ENCODE assay signal across 21 mouse cellular contexts in the genomic region with DNA sequence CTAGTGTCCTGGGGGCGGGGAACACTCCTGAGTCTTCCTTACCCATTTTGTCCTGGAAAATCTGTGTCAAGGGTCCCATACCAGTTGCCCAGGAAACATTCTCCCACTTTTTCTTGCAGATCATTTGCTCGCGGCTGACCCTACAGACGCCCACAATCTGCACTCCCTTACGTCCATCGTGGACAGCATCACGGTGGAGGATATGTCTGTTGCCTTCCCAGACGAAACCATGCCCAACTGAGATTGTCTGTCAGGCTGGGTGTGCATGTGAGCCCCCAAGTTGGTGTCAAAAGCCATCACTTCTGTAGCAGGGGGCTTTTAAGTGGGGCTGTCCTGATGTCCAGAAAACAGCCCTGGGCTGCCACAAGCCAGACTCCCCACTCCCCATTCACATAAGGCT. TPM values are rescaled to one million over a fixed set of nuclear protein-coding genes. Genes with fewer than 3 reads are reported as not detected.
DNase-seq lines count a peak whose midpoint lies in the region; ATAC-seq and TF ChIP-seq lines count a peak whose summit lies in the region.
"Had no signal": no experiment of that assay in that cellular context is flagged by ENCODE, and none has a peak within 500 bp of the region (broad histone marks: within the 10 kb centered on the region; RNA-seq: fewer than 3 reads in every experiment).

No protein-coding gene starts in this region.

- no peak overlapping the region for H3K4me3 ChIP-seq in heart, adult 2 months
- no peak overlapping the region for H3K4me3 ChIP-seq in neural tube, embryonic 11.5 days (ENCODE audit: low read depth, low read length)
- H3K4me3 ChIP-seq in neural tube, embryonic 15.5 days (replicated peaks): no peak overlapping the region
- H3K4me3 ChIP-seq in limb, embryonic 13.5 days: peak overlapping the region; percentile 23
- H3K4me3 ChIP-seq: embryonic facial prominence, embryonic 12.5 days; forebrain, embryonic 13.5 days; heart, embryonic 12.5 days; hindbrain, embryonic 12.5 days had no signal

- H3K9me3 ChIP-seq in neural tube, embryonic 11.5 days (ENCODE audit: control insufficient read depth, low read length): no peaks in the 10 kb centered on the region
- no peaks in the 10 kb centered on the region for H3K9me3 ChIP-seq in neural tube, embryonic 15.5 days (replicated peaks)
- H3K9me3 ChIP-seq in limb, embryonic 13.5 days: no peaks in the 10 kb centered on the region
- H3K9me3 ChIP-seq: embryonic facial prominence, embryonic 12.5 days; hindbrain, embryonic 12.5 days had no signal

- no peaks in the 10 kb centered on the region for H3K27me3 ChIP-seq in heart, adult 2 months (ENCODE audit: control insufficient read depth, insufficient read depth, low read length)
- H3K27me3 ChIP-seq in neural tube, embryonic 11.5 days (ENCODE audit: control insufficient read depth, insufficient read depth, low read length): no peaks in the 10 kb centered on the region
- H3K27me3 ChIP-seq in neural tube, embryonic 15.5 days (replicated peaks): no peaks in the 10 kb centered on the region
- H3K27me3 ChIP-seq in limb, embryonic 13.5 days: no peaks in the 10 kb centered on the region
- H3K27me3 ChIP-seq: CH12.LX; forebrain, embryonic 13.5 days; heart, embryonic 12.5 days; hindbrain, embryonic 12.5 days; Patski had no signal

- 83% methylated on average over 8 of the region's 8 CpGs for WGBS in heart, adult 2 months
- 79% methylated on average over 8 of the region's 8 CpGs for WGBS in neural tube, embryonic 11.5 days
- 79% methylated on average over 8 of the region's 8 CpGs for WGBS in neural tube, embryonic 15.5 days
- WGBS in limb, embryonic 13.5 days: 78% methylated on average over 8 of the region's 8 CpGs

- TF ChIP-seq EP300 in heart, adult 2 months (IDR thresholded peaks at IDR 0.05; ENCODE audit: insufficient read depth, low read depth, low read length): no peak

- no peak for ATAC-seq in neural tube, embryonic 11.5 days (ENCODE audit: insufficient read depth, low FRiP score, low TSS enrichment)
- no peak for ATAC-seq in neural tube, embryonic 15.5 days (ENCODE audit: low FRiP score)
- ATAC-seq in limb, embryonic 13.5 days (ENCODE audit: low FRiP score, low read depth): no peak
- ATAC-seq: activated CD4-positive, CD25-positive, alpha-beta regulatory T cell, adult 4 months; forebrain, embryonic 13.5 days; Patski had no signal

- no peak overlapping the region for H3K9ac ChIP-seq in heart, adult 2 months (ENCODE audit: low read depth, low read length)
- no peak overlapping the region for H3K9ac ChIP-seq in neural tube, embryonic 11.5 days (ENCODE audit: low read length)
- H3K9ac ChIP-seq in neural tube, embryonic 15.5 days (replicated peaks): no peak overlapping the region
- peak overlapping the region; percentile 25; the same call in 1 of the 2 replicates for H3K9ac ChIP-seq in limb, embryonic 13.5 days
- H3K9ac ChIP-seq: embryonic facial prominence, embryonic 12.5 days; forebrain, embryonic 13.5 days; heart, embryonic 12.5 days; hindbrain, embryonic 12.5 days had no signal

- H3K27ac ChIP-seq in heart, adult 2 months: peak overlapping the region; percentile 38
- 0 out of 2 replicates have a peak overlapping the region, but pooled peaks have one; percentile 3 for H3K27ac ChIP-seq in neural tube, embryonic 11.5 days (ENCODE audit: low read depth, low read length)
- no peak overlapping the region for H3K27ac ChIP-seq in neural tube, embryonic 15.5 days (replicated peaks)
- H3K27ac ChIP-seq in limb, embryonic 13.5 days: peak overlapping the region; percentile 33; the same call in 1 of the 2 replicates
- H3K27ac ChIP-seq: embryonic facial prominence, embryonic 12.5 days; forebrain, embryonic 13.5 days; hindbrain, embryonic 12.5 days had no signal

- DNase-seq in heart, adult 2 months: no peak
- DNase-seq in heart, postnatal 4 days: no peak
- no peak for DNase-seq in neural tube, embryonic 11.5 days (ENCODE audit: low spot score)
- no peak for DNase-seq in kidney, postnatal 4 days
- no peak for DNase-seq in frontal cortex, postnatal 36 days (ENCODE audit: low spot score in 2 of 2)

- no peaks in the 10 kb centered on the region for H3K36me3 ChIP-seq in heart, adult 2 months (ENCODE audit: control insufficient read depth, insufficient read depth, low read length)
- no peaks in the 10 kb centered on the region for H3K36me3 ChIP-seq in neural tube, embryonic 11.5 days (ENCODE audit: control insufficient read depth, insufficient read depth, low read length)
- no peaks in the 10 kb centered on the region for H3K36me3 ChIP-seq in neural tube, embryonic 15.5 days
- H3K36me3 ChIP-seq in limb, embryonic 13.5 days: no peaks in the 10 kb centered on the region
- H3K36me3 ChIP-seq: embryonic facial prominence, embryonic 12.5 days; hindbrain, embryonic 12.5 days had no signal

- no peak overlapping the region for H3K4me2 ChIP-seq in neural tube, embryonic 11.5 days (ENCODE audit: low read depth)
- no peak overlapping the region for H3K4me2 ChIP-seq in neural tube, embryonic 15.5 days
- 0 out of 2 replicates have a peak overlapping the region, but pooled peaks have one; percentile 23 for H3K4me2 ChIP-seq in limb, embryonic 13.5 days (replicated peaks)
- H3K4me2 ChIP-seq: embryonic facial prominence, embryonic 12.5 days; forebrain, embryonic 13.5 days; heart, embryonic 12.5 days; hindbrain, embryonic 12.5 days had no signal

- peaks cover 2% of the 10 kb centered on the region; the same call in 1 of the 2 replicates for H3K4me1 ChIP-seq in heart, adult 2 months (ENCODE audit: control insufficient read depth, insufficient read depth, low read length)
- H3K4me1 ChIP-seq in neural tube, embryonic 11.5 days (ENCODE audit: control insufficient read depth, insufficient read depth, low read length): peaks cover 5% of the 10 kb centered on the region; the same call in 1 of the 2 replicates
- H3K4me1 ChIP-seq in neural tube, embryonic 15.5 days: peaks cover 16% of the 10 kb centered on the region
- peaks cover 31% of the 10 kb centered on the region for H3K4me1 ChIP-seq in limb, embryonic 13.5 days

- no peaks in the 10 kb centered on the region for H3K79me2 ChIP-seq in heart, adult 2 months (replicated peaks; ENCODE audit: control insufficient read depth, insufficient read depth, low read length)

- no peak for TF ChIP-seq CTCF in heart, adult 2 months (IDR thresholded peaks at IDR 0.05)

- intact Hi-C loops in heart, adult 2 months (cut with DNase I): no loop called here

- TF ChIP-seq POLR2A in heart, adult 2 months (IDR thresholded peaks at IDR 0.05; ENCODE audit: insufficient read depth, low read depth, low read length): no peak

RNA-seq across cellular contexts. Expression of gene Myog, which starts 1.8 kb away (rescaled TPM):
- total RNA-seq in heart, adult 2 months (2021): not detected
- polyA plus RNA-seq in heart, adult 2 months (2012; rRNA removed): not detected in 2 replicates
- under 1 TPM; 0.48 to 0.52 TPM for total RNA-seq in heart, postnatal 4 days (2021)
- polyA plus RNA-seq in neural tube, embryonic 11.5 days (2014; fragmentation: Nextera tagmentation; extraction: Ambion mirVana): 48.2 and 60.2 TPM in 2 replicates
- 7.1 and 9.9 TPM in 2 replicates for polyA plus RNA-seq in neural tube, embryonic 15.5 days (2015; fragmentation: Nextera tagmentation; extraction: Ambion mirVana)
- 171 and 190 TPM in 2 replicates for polyA plus RNA-seq in limb, embryonic 13.5 days (2015; fragmentation: Nextera tagmentation; extraction: Ambion mirVana)
- total RNA-seq: adrenal gland, adult 18-20 months; adrenal gland, postnatal 14 days; CH12.LX; heart, adult 8-10 months; heart, postnatal 25 days had no signal
- polyA plus RNA-seq: activated CD4-positive, CD25-positive, alpha-beta regulatory T cell, adult 4 months; forebrain, embryonic 13.5 days; gonadal fat pad, adult 2 months; hindbrain, embryonic 16.5 days; intestine, embryonic 14.5 days; Patski had no signal

RNA-seq across cellular contexts. Expression of gene Ppfia4, which starts 41.2 kb away (rescaled TPM):
- total RNA-seq in heart, adult 2 months (2021): under 1 TPM; 0.80 to 0.94 TPM
- polyA plus RNA-seq in heart, adult 2 months (2012; rRNA removed): 4.4 and 4.9 TPM in 2 replicates
- total RNA-seq in heart, postnatal 4 days (2021): 1 to 10 TPM; 7.3 to 9.2 TPM
- 3.9 and 4.6 TPM in 2 replicates for polyA plus RNA-seq in neural tube, embryonic 11.5 days (2014; fragmentation: Nextera tagmentation; extraction: Ambion mirVana)
- polyA plus RNA-seq in neural tube, embryonic 15.5 days (2015; fragmentation: Nextera tagmentation; extraction: Ambion mirVana): 29.1 and 31.6 TPM in 2 replicates
- polyA plus RNA-seq in limb, embryonic 13.5 days (2015; fragmentation: Nextera tagmentation; extraction: Ambion mirVana): 10.3 and 10.4 TPM in 2 replicates

RNA-seq across cellular contexts. Expression of gene Adora1, which starts 56.3 kb away (rescaled TPM):
- 10 to 100 TPM in 1 of 2 experiments, 1 to 10 TPM in 1; 9.6 to 15.0 TPM for total RNA-seq in heart, adult 2 months (2021)
- polyA plus RNA-seq in heart, adult 2 months (2012; rRNA removed): 18.6 and 19.4 TPM in 2 replicates
- 1 to 10 TPM; 9.3 to 9.9 TPM for total RNA-seq in heart, postnatal 4 days (2021)
- polyA plus RNA-seq in neural tube, embryonic 11.5 days (2014; fragmentation: Nextera tagmentation; extraction: Ambion mirVana): 1.4 and 1.5 TPM in 2 replicates
- 23.8 and 28.8 TPM in 2 replicates for polyA plus RNA-seq in neural tube, embryonic 15.5 days (2015; fragmentation: Nextera tagmentation; extraction: Ambion mirVana)
- polyA plus RNA-seq in limb, embryonic 13.5 days (2015; fragmentation: Nextera tagmentation; extraction: Ambion mirVana): 2.8 and 3.2 TPM in 2 replicates
- total RNA-seq: CH12.LX had no signal
